Mouse (Mus musculus): ENCODE data around the gene Sipa1l3. TPM values are rescaled to one million over a fixed set of nuclear protein-coding genes. Genes with fewer than 3 reads are reported as not detected.

Gene Sipa1l3
- polyA plus RNA-seq (2015; fragmentation: Nextera tagmentation; extraction: Ambion mirVana): 21.6 and 21.8 TPM in 2 replicates

DNA sequence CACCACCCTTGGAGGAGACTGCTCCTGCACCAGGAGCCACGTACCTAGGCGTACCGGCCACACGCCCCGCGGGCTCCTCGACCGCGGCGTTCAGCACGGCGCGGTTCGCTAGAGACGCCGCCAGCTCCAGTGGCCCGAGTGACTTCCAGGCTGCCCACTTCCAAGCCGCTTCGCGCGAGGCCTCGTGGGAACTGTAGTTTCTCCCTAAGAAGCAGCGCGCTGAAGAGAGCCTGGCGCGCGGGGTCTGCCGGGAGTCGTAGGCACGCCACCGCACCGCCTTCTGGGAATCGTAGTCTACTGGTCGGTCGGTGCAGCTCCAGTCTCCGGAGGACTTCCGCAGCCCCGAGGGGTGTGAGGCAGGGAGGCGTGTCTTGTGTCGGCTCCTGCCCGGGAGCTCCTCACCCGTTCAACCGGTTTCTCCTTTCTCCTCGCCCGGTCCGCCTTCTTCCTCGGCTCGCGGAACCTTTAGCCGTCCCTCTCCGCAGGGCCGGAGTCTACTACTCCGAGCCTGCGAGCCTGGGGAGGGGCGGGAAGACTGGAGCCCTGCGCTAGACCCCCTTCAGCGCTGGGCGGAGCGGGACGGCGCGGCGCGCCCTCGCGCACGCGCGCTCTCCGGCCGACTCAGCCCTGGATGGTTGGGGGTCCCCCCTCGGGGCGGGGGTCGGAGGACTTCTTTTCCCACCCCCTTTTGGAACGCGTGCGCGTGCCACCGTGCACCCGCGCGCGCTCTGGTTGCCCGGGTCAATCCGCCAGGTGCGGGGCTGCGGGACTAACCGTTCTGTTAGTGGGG lies at the start of gene Sipa1l3:
Gene Sipa1l3 (minus strand): TSS at position 221 of the 790 bp plus-strand sequence.
- Histone ChIP-seq H3K9me3 (ENCODE audit: control insufficient read depth, low read length) (no peaks in the 10 kb centered on the region), H3K4me3 (ENCODE audit: low read length) (peak within 1 kb of the TSS; percentile 92), H3K9ac (ENCODE audit: low read length) (peak within 1 kb of the TSS; percentile 94), H3K27me3 (ENCODE audit: control insufficient read depth, insufficient read depth, low read depth, low read length) (no peaks in the 10 kb centered on the region), H3K36me3 (ENCODE audit: control insufficient read depth, insufficient read depth, low read length) (no peaks in the 10 kb centered on the region), H3K4me1 (replicated peaks; ENCODE audit: control insufficient read depth, insufficient read depth, low read length) (peaks cover 22% of the 10 kb centered on the region), H3K27ac (ENCODE audit: low read length) (peak within 1 kb of the TSS; percentile 94), H3K4me2 (ENCODE audit: low read depth, low read length) (peak within 1 kb of the TSS; percentile 88)
- under 1% methylated on average over 87 of the region's 88 CpGs for WGBS
- peak; percentile 98 for ATAC-seq (ENCODE audit: low read depth)

DNA sequence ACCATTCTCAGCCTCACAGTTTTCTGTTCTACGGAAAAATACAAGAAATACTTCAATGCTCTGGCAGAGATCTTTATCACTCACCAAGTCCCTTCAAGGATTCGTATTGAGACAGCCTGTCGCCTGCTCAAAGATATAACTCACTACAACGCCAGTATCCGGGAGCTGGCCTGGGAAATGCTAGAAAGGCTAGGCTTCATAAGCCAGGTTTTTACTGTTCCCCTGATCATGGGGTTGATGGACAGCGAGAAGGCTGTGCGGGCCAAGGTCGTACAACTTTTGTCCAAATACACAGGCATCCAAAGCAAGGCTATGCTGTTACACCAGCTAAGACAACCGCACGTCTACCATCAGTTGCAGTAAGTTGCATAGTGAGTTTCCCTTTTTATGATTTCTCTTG lies 44.6 kb upstream of the Sipa1l3 start:
- Histone ChIP-seq H3K36me3 (ENCODE audit: control insufficient read depth, insufficient read depth, low read length) (no peaks in the 10 kb centered on the region), H3K4me2 (ENCODE audit: low read depth, low read length) (no peak overlapping the region), H3K4me1 (replicated peaks; ENCODE audit: control insufficient read depth, insufficient read depth, low read length) (no peaks in the 10 kb centered on the region), H3K27ac (ENCODE audit: low read length) (no peak overlapping the region), H3K4me3 (ENCODE audit: low read length) (no peak overlapping the region), H3K27me3 (ENCODE audit: control insufficient read depth, insufficient read depth, low read depth, low read length) (no peaks in the 10 kb centered on the region), H3K9me3 (ENCODE audit: control insufficient read depth, low read length) (no peaks in the 10 kb centered on the region), H3K9ac (ENCODE audit: low read length) (no peak overlapping the region)
- ATAC-seq (ENCODE audit: low read depth): no peak
- 84% methylated on average over 10 of the region's 10 CpGs for WGBS

DNA sequence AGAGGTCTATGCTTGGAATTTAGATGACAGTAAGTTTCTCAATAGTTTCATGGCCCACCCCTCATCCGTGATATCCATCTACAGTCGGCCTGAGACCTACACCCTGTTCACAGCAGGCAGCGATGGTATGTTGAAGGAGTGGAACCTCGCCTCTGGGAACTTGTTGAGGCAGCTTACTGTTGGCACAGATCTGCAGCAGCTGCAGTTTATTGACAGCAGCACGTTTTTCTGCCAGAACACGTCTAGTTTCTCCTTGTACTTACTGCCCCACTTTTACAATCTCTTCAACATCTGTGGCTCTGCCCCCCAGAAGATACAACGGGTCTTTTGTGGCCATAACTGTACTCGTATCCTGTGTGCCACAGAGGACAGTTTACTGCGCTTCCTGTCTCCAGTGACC lies 42.6 kb upstream of the Sipa1l3 start:
- no peaks in the 10 kb centered on the region for H3K36me3 ChIP-seq (ENCODE audit: control insufficient read depth, insufficient read depth, low read length)
- H3K4me3 ChIP-seq (ENCODE audit: low read length): no peak overlapping the region
- WGBS: 59% methylated on average over 9 of the region's 9 CpGs
- no peak overlapping the region for H3K27ac ChIP-seq (ENCODE audit: low read length)
- no peaks in the 10 kb centered on the region for H3K27me3 ChIP-seq (ENCODE audit: control insufficient read depth, insufficient read depth, low read depth, low read length)
- ATAC-seq (ENCODE audit: low read depth): no peak
- H3K4me2 ChIP-seq (ENCODE audit: low read depth, low read length): no peak overlapping the region
- no peaks in the 10 kb centered on the region for H3K9me3 ChIP-seq (ENCODE audit: control insufficient read depth, low read length)
- no peak overlapping the region for H3K9ac ChIP-seq (ENCODE audit: low read length)
- no peaks in the 10 kb centered on the region for H3K4me1 ChIP-seq (replicated peaks; ENCODE audit: control insufficient read depth, insufficient read depth, low read length)

DNA sequence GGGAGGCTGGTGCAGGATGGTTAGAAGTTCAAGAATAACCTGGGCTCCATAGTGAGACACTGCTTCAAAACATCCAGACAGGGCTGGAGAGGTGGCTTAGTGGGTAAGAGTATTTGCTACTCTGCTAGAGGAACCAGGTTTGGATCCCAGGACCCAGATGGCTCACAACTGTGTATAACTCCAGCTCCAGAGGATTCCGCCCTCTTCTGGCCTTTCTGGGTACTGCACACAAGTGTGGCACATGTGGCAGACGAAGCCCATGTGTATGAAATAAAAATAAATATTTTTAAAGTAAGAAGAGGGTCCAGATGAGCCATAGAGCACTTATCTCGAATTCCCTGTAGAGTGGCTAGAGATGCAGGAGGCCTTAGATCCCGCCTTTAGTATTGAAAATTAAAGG lies 40.8 kb upstream of the Sipa1l3 start:
- Histone ChIP-seq H3K36me3 (ENCODE audit: control insufficient read depth, insufficient read depth, low read length) (no peaks in the 10 kb centered on the region), H3K27ac (ENCODE audit: low read length) (no peak overlapping the region), H3K27me3 (ENCODE audit: control insufficient read depth, insufficient read depth, low read depth, low read length) (no peaks in the 10 kb centered on the region), H3K9ac (ENCODE audit: low read length) (no peak overlapping the region), H3K4me1 (replicated peaks; ENCODE audit: control insufficient read depth, insufficient read depth, low read length) (no peaks in the 10 kb centered on the region), H3K4me3 (ENCODE audit: low read length) (no peak overlapping the region), H3K4me2 (ENCODE audit: low read depth, low read length) (no peak overlapping the region), H3K9me3 (ENCODE audit: control insufficient read depth, low read length) (no peaks in the 10 kb centered on the region)
- ATAC-seq (ENCODE audit: low read depth): no peak
- WGBS: 66% methylated on average over 4 of the region's 4 CpGs

DNA sequence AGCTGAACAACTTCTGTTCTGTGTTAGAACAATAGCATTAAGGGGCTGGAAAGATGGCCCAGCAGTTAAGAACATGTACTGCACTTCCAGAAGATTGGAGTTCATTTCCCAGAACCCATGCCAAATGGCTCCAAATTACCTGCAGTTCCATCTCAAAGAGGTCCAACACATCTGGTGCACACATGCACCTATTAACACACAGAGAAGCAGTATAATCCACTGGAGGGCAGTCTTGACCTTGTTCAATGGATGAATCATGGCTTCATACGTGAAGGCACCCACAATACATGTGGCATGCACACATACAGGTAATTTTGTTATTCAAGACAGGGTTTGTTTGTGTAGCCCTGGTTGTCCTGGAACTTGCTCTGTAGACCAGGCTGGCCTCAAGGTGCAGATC lies 40.3 kb upstream of the Sipa1l3 start:
- Histone ChIP-seq H3K4me3 (ENCODE audit: low read length) (no peak overlapping the region), H3K4me2 (ENCODE audit: low read depth, low read length) (no peak overlapping the region), H3K9me3 (ENCODE audit: control insufficient read depth, low read length) (no peaks in the 10 kb centered on the region), H3K4me1 (replicated peaks; ENCODE audit: control insufficient read depth, insufficient read depth, low read length) (no peaks in the 10 kb centered on the region), H3K36me3 (ENCODE audit: control insufficient read depth, insufficient read depth, low read length) (no peaks in the 10 kb centered on the region), H3K9ac (ENCODE audit: low read length) (no peak overlapping the region), H3K27me3 (ENCODE audit: control insufficient read depth, insufficient read depth, low read depth, low read length) (no peaks in the 10 kb centered on the region), H3K27ac (ENCODE audit: low read length) (no peak overlapping the region)
- 69% methylated on average over 1 of the region's 1 CpGs for WGBS
- ATAC-seq (ENCODE audit: low read depth): no peak

DNA sequence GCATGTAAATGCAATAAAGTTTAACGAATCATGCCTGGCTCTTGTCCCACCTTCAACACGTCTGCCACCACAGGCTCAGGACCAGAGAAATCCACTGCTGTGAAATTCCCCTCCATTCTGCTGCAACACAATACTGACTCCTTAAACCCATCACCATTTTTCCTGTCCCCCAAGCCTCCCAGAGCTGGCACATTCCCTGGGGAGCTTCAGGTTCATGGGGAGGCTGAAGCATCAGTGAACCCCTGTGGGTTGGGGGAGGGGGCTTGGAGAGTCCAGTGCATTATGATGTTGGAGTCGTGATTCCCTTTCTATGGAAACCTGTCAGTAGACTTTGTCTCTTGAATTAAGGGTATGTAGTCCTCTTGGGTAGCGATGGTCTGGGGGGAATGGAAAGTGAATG lies 37.8 kb upstream of the Sipa1l3 start:
- Histone ChIP-seq H3K4me1 (replicated peaks; ENCODE audit: control insufficient read depth, insufficient read depth, low read length) (no peaks in the 10 kb centered on the region), H3K9ac (ENCODE audit: low read length) (no peak overlapping the region), H3K4me3 (ENCODE audit: low read length) (no peak overlapping the region), H3K9me3 (ENCODE audit: control insufficient read depth, low read length) (no peaks in the 10 kb centered on the region; the same call in 1 of the 2 replicates), H3K36me3 (ENCODE audit: control insufficient read depth, insufficient read depth, low read length) (no peaks in the 10 kb centered on the region), H3K4me2 (ENCODE audit: low read depth, low read length) (no peak overlapping the region), H3K27me3 (ENCODE audit: control insufficient read depth, insufficient read depth, low read depth, low read length) (no peaks in the 10 kb centered on the region), H3K27ac (ENCODE audit: low read length) (no peak overlapping the region)
- WGBS: 72% methylated on average over 4 of the region's 4 CpGs
- no peak for ATAC-seq (ENCODE audit: low read depth)

DNA sequence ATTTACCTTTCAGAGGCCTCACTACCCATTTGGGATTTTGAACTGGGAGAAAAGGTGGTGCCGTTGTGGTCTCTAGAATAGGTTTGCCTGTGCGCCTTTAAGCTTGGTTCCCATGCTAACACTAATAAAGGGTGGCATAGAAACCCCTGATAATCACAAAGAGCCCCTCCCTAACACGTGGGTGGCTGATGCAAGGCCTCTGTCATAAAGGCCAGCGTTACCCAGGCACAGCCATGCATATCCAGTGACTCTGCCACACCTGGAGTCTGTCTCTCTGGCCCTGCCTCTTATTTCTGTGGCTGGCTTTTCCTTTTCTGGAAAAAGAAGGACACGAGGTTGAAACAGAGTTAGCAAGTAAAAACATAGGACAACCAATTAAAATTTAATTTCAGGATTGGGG lies 37.1 kb upstream of the Sipa1l3 start:
- 64% methylated on average over 5 of the region's 5 CpGs for WGBS
- Histone ChIP-seq H3K9ac (ENCODE audit: low read length) (no peak overlapping the region), H3K4me2 (ENCODE audit: low read depth, low read length) (no peak overlapping the region), H3K36me3 (ENCODE audit: control insufficient read depth, insufficient read depth, low read length) (no peaks in the 10 kb centered on the region), H3K4me3 (ENCODE audit: low read length) (no peak overlapping the region), H3K27me3 (ENCODE audit: control insufficient read depth, insufficient read depth, low read depth, low read length) (no peaks in the 10 kb centered on the region), H3K27ac (ENCODE audit: low read length) (no peak overlapping the region), H3K9me3 (ENCODE audit: control insufficient read depth, low read length) (no peaks in the 10 kb centered on the region; the same call in 1 of the 2 replicates), H3K4me1 (replicated peaks; ENCODE audit: control insufficient read depth, insufficient read depth, low read length) (no peaks in the 10 kb centered on the region)
- no peak for ATAC-seq (ENCODE audit: low read depth)

DNA sequence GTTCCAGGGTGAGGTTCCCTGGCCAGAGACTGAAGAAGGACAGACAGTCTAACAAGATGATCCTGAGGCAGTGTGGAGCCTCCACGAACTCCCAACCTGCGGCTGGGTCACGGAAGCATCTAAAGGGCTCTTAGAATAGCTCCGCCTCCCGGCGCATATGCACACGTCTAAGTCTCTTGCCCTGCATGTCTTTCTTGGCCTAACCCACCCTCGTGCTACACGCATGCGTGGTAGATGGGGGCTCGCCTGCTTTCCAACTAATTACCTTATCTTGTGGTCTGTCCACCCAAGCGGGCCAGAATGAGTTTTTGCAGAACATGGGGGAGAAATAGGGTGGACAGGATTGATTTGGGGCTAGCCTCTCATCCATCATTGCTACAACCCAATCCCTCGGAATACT lies 36.6 kb upstream of the Sipa1l3 start:
- WGBS: 81% methylated on average over 13 of the region's 13 CpGs
- Histone ChIP-seq H3K4me3 (ENCODE audit: low read length) (no peak overlapping the region), H3K9me3 (ENCODE audit: control insufficient read depth, low read length) (no peaks in the 10 kb centered on the region; the same call in 1 of the 2 replicates), H3K4me1 (replicated peaks; ENCODE audit: control insufficient read depth, insufficient read depth, low read length) (no peaks in the 10 kb centered on the region), H3K4me2 (ENCODE audit: low read depth, low read length) (no peak overlapping the region), H3K27ac (ENCODE audit: low read length) (no peak overlapping the region), H3K27me3 (ENCODE audit: control insufficient read depth, insufficient read depth, low read depth, low read length) (no peaks in the 10 kb centered on the region), H3K9ac (ENCODE audit: low read length) (no peak overlapping the region), H3K36me3 (ENCODE audit: control insufficient read depth, insufficient read depth, low read length) (no peaks in the 10 kb centered on the region)
- ATAC-seq (ENCODE audit: low read depth): no peak

DNA sequence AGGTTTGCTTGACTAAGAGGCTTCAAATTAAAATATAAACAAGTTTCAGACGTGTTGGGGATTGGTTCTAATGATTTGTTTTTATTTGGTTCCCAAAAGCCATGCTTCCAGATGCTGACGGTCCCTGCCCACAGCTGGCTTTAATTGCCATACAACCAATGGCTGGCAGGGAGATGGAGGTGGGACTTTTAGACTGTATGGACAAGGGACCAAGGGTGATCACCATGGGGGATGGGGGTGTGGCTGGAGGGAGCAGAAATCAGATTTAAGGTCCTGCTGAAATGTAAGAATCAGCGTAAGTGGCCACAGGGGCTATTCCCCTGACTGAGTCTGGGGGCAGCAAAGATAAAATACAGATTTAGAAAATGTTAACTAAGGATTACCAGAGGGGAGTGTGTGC lies 32.2 kb upstream of the Sipa1l3 start:
- Histone ChIP-seq H3K4me1 (replicated peaks; ENCODE audit: control insufficient read depth, insufficient read depth, low read length) (no peaks in the 10 kb centered on the region), H3K9me3 (ENCODE audit: control insufficient read depth, low read length) (no peaks in the 10 kb centered on the region; the same call in 1 of the 2 replicates), H3K4me3 (ENCODE audit: low read length) (no peak overlapping the region), H3K36me3 (ENCODE audit: control insufficient read depth, insufficient read depth, low read length) (no peaks in the 10 kb centered on the region), H3K4me2 (ENCODE audit: low read depth, low read length) (no peak overlapping the region), H3K9ac (ENCODE audit: low read length) (no peak overlapping the region), H3K27me3 (ENCODE audit: control insufficient read depth, insufficient read depth, low read depth, low read length) (no peaks in the 10 kb centered on the region), H3K27ac (ENCODE audit: low read length) (no peak overlapping the region)
- no peak for ATAC-seq (ENCODE audit: low read depth)
- 45% methylated on average over 3 of the region's 3 CpGs for WGBS
